Mouse (Mus musculus): Measurements from ENCODE around the gene Ccnd3. TPM values are rescaled to one million over a fixed set of nuclear protein-coding genes. Genes with fewer than 3 reads are reported as not detected.

Ccnd3 gene
- polyA plus RNA-seq, 1 experiment = 89.1 TPM

DNA sequence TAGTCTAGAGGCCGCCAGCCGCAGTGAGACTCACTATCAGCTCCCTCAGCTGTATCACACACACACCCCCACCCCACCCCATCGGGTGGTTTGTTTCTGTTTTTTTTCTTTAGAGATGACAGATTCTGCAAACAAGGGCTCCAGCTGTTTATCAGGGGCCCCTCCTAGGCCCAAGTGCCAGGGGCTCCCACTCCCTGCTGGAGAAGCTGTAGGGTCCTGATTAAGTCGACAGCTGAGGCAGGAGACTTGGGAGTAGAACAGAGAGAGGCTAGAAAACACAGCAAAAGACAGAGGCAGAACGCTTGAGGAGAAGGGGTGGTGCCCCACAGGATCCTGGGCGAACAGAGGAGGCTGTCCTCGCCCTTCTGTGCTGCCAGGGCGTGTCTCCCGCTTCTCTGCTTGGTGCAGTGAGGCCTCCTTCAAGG is 31.0 kb downstream of the Ccnd3 start:
- Histone ChIP-seq H3K4me3 (ENCODE audit: insufficient read depth, low read length) (no peak overlapping the region), H3K4me1 (ENCODE audit: control insufficient read depth, insufficient read depth, low read length) (no peaks in the 10 kb centered on the region), H3K27ac (ENCODE audit: insufficient read depth, low read depth, low read length) (no peak overlapping the region)
- TF ChIP-seq CTCF (IDR thresholded peaks at IDR 0.05; ENCODE audit: low read depth, low read length) (no peak), POLR2A (IDR thresholded peaks at IDR 0.05; ENCODE audit: borderline replicate concordance, low read depth, low read length) (no peak)

DNA sequence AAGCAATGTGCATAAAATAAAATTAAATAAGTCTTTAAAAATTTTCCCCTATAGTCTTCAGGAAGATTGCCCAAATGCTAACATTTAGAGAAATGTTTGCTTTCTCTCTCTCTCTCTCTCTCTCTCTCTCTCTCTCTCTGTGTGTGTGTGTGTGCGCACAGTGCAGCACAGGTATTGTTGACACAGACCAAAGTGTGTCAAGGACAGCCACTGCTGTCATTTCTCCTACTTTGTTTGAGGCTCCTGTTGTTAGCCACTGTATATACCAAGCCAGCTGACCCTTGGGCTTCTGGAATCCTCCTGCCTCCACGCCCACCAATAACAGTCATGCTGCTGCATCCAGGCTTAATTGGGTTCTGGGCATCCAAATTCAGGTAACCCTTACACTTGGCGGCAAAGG is 33.2 kb downstream of the Ccnd3 start:
- TF ChIP-seq POLR2A (IDR thresholded peaks at IDR 0.05; ENCODE audit: borderline replicate concordance, low read depth, low read length) = no peak
- no peak overlapping the region for H3K27ac ChIP-seq (ENCODE audit: insufficient read depth, low read depth, low read length)
- H3K4me1 ChIP-seq (ENCODE audit: control insufficient read depth, insufficient read depth, low read length) = peaks cover 5% of the 10 kb centered on the region
- H3K4me3 ChIP-seq (ENCODE audit: insufficient read depth, low read length) = no peak overlapping the region

DNA sequence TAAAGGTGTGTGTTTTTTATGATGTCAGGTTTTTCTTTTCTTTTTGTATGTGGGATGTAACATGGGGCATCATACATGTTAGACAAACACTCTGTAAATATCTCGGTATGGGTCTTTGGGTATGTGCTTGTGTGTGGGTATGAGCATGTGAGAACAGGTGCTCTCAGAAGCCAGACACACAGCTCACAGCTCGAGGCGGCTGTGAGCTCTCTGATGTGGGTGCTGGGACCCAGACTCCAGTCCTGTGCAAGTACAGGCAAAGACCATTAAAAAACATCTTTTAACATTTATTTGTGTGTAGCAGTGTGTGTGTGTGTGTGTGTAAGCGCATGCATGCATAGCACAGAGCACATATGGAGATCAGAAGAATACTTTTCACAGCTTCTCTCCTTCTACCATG is 34.3 kb downstream of the Ccnd3 start:
- H3K4me1 ChIP-seq (ENCODE audit: control insufficient read depth, insufficient read depth, low read length) = peaks cover 15% of the 10 kb centered on the region
- no peak overlapping the region for H3K27ac ChIP-seq (ENCODE audit: insufficient read depth, low read depth, low read length)
- H3K4me3 ChIP-seq (ENCODE audit: insufficient read depth, low read length) = no peak overlapping the region
- TF ChIP-seq POLR2A (IDR thresholded peaks at IDR 0.05; ENCODE audit: borderline replicate concordance, low read depth, low read length) (no peak), CTCF (IDR thresholded peaks at IDR 0.05; ENCODE audit: low read depth, low read length) (no peak)

DNA sequence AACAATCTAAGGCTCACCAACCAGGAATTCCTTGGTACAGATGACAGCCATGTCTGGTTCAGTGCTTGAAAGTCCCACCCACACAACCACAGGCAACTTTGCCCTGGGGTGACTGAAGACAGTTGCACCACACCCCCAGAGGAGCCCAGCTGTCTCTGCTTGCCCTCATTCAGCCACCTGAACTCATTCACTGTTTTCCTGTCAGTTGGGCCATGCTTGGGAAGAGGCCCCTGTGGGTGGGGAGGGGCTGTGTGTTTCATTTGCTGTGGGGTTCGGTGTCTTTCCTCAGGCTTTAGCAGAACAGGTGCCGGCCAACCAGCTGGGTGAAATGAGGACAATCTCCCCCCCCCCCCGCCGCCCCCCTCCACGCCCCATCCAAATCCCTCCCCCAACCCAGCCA is 37.2 kb downstream of the Ccnd3 start:
- TF ChIP-seq CTCF (IDR thresholded peaks at IDR 0.05; ENCODE audit: low read depth, low read length) (no peak), POLR2A (IDR thresholded peaks at IDR 0.05; ENCODE audit: borderline replicate concordance, low read depth, low read length) (no peak)
- H3K27ac ChIP-seq (ENCODE audit: insufficient read depth, low read depth, low read length) = no peak overlapping the region
- H3K4me3 ChIP-seq (ENCODE audit: insufficient read depth, low read length) = no peak overlapping the region
- H3K4me1 ChIP-seq (ENCODE audit: control insufficient read depth, insufficient read depth, low read length) = peaks cover 15% of the 10 kb centered on the region

DNA sequence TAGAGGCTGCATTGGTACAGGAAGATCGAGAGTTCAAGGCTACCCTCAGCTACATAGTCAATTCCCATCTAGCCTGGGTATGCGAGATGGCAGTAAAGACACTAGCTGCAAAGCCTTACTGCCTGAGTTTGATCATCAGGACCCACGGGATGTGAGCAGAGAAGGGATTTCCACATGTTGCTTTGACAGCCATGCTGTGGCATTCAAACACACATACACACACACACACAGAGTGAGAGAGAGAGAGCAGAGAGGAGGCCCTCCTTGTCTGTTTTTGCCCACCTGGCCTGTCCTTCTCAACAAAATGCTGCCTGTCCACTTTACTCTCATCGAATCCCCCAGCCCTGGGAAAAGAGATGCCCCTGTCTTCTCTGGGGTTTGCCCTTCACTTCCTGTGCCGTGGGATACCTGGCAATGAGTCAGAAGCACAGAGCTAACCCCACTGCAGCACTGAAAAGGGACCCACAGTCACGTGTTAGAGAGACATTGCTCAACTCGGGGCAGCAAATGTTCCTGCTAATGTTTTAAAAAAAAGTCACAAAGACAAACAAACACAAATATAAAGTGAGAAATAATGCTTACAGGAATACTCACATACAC is 38.3 kb downstream of the Ccnd3 start:
- TF ChIP-seq CTCF (IDR thresholded peaks at IDR 0.05; ENCODE audit: low read depth, low read length) (no peak), POLR2A (IDR thresholded peaks at IDR 0.05; ENCODE audit: borderline replicate concordance, low read depth, low read length) (no peak)
- no peak overlapping the region for H3K27ac ChIP-seq (ENCODE audit: insufficient read depth, low read depth, low read length)
- no peak overlapping the region for H3K4me3 ChIP-seq (ENCODE audit: insufficient read depth, low read length)
- peaks cover 15% of the 10 kb centered on the region for H3K4me1 ChIP-seq (ENCODE audit: control insufficient read depth, insufficient read depth, low read length)

DNA sequence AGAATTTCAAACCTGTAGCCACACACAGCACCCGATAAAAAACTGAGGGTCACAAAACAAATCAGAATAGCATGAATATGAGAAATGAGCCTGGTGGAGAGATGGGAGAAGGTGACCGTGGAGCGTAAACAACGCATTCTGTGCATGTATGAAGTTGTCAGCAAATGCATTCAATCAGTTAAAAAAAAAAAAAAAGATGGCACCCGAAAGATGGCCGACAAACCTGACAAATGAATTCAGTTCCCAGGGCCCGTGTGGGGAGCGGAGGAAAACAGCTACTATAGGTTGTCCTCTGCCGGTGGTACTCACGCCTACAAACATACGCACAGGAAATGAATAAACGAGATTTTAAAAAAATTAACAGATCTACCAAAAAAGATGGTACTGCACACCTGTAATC is 40.3 kb downstream of the Ccnd3 start:
- Histone ChIP-seq H3K4me3 (ENCODE audit: insufficient read depth, low read length) (no peak overlapping the region), H3K27ac (ENCODE audit: insufficient read depth, low read depth, low read length) (no peak overlapping the region), H3K4me1 (ENCODE audit: control insufficient read depth, insufficient read depth, low read length) (peaks cover 15% of the 10 kb centered on the region)
- TF ChIP-seq POLR2A (IDR thresholded peaks at IDR 0.05; ENCODE audit: borderline replicate concordance, low read depth, low read length) (no peak), CTCF (IDR thresholded peaks at IDR 0.05; ENCODE audit: low read depth, low read length) (no peak)

DNA sequence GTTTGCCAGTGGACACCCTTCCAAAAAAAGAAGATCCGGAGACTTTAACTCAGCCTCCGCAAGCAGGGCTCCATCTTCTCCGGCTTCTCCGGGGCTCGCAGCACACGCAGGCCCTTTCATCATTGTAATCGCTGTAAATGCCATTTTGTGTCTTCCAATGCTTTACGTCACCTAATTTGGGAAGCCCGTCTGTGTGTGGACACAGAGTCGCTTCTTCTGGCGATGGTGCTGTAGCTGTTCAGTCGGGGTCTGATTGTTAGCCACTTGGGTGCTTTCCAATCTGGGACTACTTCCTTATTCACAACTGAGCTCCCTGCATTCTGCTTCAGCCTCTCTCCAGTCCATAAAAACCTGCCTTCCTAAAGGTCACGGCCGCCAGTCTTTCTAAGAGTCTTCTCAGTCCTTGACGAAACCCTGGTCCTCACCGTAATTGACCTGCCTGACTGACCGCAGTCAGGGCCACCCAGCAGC is 41.0 kb downstream of the Ccnd3 start:
- Histone ChIP-seq H3K27ac (ENCODE audit: insufficient read depth, low read depth, low read length) (no peak overlapping the region), H3K4me3 (ENCODE audit: insufficient read depth, low read length) (no peak overlapping the region), H3K4me1 (ENCODE audit: control insufficient read depth, insufficient read depth, low read length) (peaks cover 15% of the 10 kb centered on the region)
- TF ChIP-seq CTCF (IDR thresholded peaks at IDR 0.05; ENCODE audit: low read depth, low read length) (no peak), POLR2A (IDR thresholded peaks at IDR 0.05; ENCODE audit: borderline replicate concordance, low read depth, low read length) (no peak)

DNA sequence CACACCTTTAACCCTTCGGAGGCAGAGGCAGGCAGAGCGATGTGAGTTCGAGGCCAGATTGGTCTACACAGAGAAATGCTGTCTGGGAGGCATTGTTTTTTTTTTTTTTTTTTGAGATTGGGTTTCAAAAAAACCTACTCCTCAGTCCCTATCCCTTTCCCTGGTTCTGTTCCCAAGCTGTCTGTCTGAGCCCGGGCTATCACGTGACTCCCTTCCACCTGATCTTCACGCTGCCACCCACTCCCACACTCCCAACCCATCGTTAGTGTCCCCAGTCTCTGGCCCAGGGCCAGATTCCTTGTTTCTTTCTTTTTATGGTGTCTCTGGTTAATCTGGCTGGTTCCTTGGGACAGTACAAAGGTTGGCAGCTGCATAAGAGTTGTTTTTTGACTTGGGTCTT is 46.2 kb downstream of the Ccnd3 start:
- Histone ChIP-seq H3K4me3 (ENCODE audit: insufficient read depth, low read length) (no peak overlapping the region), H3K27ac (ENCODE audit: insufficient read depth, low read depth, low read length) (no peak overlapping the region), H3K4me1 (ENCODE audit: control insufficient read depth, insufficient read depth, low read length) (no peaks in the 10 kb centered on the region)
- TF ChIP-seq POLR2A (IDR thresholded peaks at IDR 0.05; ENCODE audit: borderline replicate concordance, low read depth, low read length) = no peak
- TF ChIP-seq CTCF (IDR thresholded peaks at IDR 0.05; ENCODE audit: low read depth, low read length) = no peak

DNA sequence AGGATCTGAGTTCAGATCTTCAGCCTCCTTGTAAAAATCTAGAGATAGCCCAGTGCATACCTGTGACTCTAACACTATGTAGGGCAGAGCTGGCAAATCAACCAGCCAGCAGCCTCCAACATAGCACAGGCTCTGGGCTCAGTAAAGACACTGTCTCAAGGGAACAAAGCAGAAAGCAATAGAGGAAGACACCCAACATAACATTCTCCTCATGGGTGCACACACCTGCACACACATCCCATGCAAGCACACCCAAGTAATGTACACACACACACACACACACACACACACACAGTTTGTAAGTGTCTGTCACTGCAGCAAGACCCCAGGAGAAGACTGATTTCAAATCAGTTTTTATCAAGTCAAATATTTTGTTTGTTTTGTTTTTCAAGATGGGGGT is 48.1 kb downstream of the Ccnd3 start:
- H3K4me1 ChIP-seq (ENCODE audit: control insufficient read depth, insufficient read depth, low read length) = no peaks in the 10 kb centered on the region
- TF ChIP-seq POLR2A (IDR thresholded peaks at IDR 0.05; ENCODE audit: borderline replicate concordance, low read depth, low read length) = no peak
- H3K27ac ChIP-seq (ENCODE audit: insufficient read depth, low read depth, low read length) = no peak overlapping the region
- H3K4me3 ChIP-seq (ENCODE audit: insufficient read depth, low read length) = no peak overlapping the region

DNA sequence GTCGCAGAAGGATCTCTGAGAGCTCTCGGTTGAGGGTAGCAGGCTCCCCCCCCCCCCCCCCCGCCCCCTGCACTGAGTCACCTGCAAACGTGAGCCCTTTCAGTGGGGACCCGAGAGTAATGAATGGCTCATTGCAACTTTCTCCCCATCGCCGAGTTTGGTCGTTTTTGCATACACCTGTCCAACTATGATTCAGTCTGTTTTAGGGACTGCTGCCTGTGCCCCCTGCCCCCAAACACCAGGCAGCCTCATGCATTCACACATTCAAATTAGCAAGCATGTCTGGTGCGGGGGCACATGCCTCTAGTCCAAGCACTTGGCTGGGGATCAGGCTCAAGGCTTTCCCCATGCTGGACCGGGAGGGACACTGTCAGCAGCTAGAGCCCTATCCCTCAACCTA is 49.8 kb downstream of the Ccnd3 start:
- Histone ChIP-seq H3K4me1 (ENCODE audit: control insufficient read depth, insufficient read depth, low read length) (no peaks in the 10 kb centered on the region), H3K27ac (ENCODE audit: insufficient read depth, low read depth, low read length) (no peak overlapping the region), H3K4me3 (ENCODE audit: insufficient read depth, low read length) (no peak overlapping the region)
- TF ChIP-seq CTCF (IDR thresholded peaks at IDR 0.05; ENCODE audit: low read depth, low read length) (no peak), POLR2A (IDR thresholded peaks at IDR 0.05; ENCODE audit: borderline replicate concordance, low read depth, low read length) (no peak)

DNA sequence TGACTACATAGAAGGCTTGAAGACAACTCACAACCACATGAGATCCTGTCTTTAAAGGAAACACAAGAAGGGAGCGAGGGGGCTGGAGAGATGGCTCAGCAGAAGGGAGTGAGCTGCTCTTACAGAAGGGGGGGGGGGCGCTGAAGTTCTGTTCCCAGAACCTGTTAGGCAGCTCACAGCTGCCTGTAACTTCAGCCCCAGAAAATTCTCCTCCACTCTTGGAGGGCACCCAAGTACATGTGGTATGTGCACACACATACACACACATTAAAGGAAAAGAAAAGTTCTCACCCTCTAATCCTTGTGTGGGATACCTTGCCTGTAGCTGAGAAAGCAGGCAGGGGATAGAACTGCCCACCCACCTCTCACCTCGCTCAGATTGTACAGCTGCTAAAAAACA is 52.3 kb downstream of the Ccnd3 start:
- no peak overlapping the region for H3K4me3 ChIP-seq (ENCODE audit: insufficient read depth, low read length)
- no peaks in the 10 kb centered on the region for H3K4me1 ChIP-seq (ENCODE audit: control insufficient read depth, insufficient read depth, low read length)
- TF ChIP-seq CTCF (IDR thresholded peaks at IDR 0.05; ENCODE audit: low read depth, low read length) = no peak
- no peak for TF ChIP-seq POLR2A (IDR thresholded peaks at IDR 0.05; ENCODE audit: borderline replicate concordance, low read depth, low read length)
- no peak overlapping the region for H3K27ac ChIP-seq (ENCODE audit: insufficient read depth, low read depth, low read length)
